Mouse (Mus musculus): ENCODE data around the gene 2610028H24Rik.

Gene 2610028H24Rik

DNA sequence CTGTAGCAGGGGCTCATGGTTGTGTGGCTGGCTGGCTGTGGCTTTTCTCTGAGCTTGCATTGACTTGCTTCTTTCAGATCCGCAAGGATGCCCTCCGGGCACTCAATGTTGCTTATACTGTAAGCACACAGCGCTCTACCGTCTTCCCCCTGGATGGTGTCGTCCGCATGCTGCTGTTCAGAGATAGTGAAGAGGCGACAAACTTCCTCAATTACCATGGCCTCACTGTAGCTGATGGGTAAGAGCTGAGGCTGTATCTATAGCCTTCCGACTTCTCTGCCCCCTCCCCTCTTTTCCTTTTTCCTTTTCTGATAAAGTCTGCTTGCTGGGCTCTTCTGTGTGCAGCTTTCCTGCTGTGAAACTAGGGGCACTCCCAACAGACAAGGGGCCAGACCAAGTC, 39.4 kb downstream of the 2610028H24Rik start:
- DNase-seq (ENCODE audit: extremely low read depth, low read depth, low spot score), result no peak

DNA sequence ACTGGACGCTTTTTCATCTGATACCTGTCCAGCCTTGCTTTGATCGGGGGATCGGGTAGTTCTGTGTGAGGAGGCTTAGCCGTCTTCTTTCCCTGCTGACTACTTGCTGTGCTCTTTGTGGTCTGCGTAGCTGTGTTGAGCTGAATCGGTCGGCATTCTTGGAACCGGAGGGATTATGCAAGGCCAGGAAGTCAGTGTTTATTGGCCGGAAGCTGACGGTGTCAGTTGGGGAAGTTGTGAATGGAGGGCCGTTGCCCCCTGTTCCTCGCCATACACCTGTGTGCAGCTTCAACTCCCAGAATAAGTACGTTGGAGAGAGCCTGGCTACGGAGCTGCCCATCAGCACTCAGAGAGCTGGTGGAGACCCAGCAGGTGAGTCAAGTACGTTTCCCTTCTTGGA, 40.3 kb downstream of the 2610028H24Rik start:
- no peak for DNase-seq (ENCODE audit: extremely low read depth, low read depth, low spot score)

DNA sequence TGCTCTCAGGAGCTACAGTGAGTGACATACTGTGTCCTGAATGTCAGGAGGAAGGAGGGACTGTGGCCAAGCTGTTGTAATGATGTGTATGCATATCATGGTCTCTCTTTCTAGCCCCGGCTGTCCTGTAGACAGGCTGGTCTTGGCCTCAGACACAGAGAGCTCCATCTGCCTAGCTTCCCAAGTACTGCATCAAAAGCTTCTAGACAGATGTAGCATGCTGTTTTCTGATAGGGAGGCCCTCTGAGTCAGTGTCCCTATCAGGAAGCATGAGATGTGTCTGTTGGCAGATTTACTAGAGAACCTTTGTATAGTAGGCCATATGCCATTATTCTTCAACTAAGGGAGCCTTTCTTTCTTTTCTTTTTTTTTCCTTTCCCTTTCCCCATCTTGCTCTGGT, 44.6 kb downstream of the 2610028H24Rik start:
- no peak for DNase-seq (ENCODE audit: extremely low read depth, low read depth, low spot score)

DNA sequence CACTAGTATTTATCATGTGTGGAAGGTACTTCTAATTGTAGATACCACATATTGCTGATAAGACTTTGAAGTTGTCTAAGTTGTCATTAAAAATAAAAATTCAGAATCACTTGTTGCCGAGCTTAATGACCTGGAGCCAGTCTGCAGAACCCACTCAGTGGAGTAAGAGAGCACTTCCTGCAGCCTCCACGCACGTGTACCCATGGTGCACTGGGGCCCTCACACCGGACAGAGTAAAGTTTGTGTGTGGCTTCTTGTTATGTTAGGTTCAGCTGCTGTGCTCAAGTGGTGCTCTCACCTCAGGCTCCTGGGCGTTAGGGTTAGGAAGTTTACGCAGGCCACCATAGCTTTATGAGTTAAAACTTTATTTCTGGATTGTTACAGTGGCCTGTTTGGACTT, 46.6 kb downstream of the 2610028H24Rik start:
- DNase-seq (ENCODE audit: extremely low read depth, low read depth, low spot score), result no peak

DNA sequence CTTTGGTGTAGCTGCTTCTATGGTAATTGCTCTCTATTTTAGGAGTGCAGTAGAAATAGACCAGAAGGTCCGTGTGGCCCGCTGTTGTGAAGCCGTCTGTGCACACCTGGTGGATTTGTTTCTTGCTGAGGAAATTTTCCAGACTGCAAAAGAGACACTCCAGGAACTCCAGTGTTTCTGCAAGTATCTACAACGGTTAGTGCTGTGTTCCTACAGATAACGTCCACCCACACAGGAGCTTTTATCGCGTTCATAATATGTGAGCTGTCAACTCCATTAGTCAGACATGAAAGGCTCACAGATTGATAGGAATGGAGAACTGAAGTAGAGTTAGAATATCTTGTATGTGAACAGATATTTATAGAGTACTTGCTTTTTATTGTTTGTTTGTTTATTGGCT, 47.5 kb downstream of the 2610028H24Rik start:
- no peak for DNase-seq (ENCODE audit: extremely low read depth, low read depth, low spot score)

DNA sequence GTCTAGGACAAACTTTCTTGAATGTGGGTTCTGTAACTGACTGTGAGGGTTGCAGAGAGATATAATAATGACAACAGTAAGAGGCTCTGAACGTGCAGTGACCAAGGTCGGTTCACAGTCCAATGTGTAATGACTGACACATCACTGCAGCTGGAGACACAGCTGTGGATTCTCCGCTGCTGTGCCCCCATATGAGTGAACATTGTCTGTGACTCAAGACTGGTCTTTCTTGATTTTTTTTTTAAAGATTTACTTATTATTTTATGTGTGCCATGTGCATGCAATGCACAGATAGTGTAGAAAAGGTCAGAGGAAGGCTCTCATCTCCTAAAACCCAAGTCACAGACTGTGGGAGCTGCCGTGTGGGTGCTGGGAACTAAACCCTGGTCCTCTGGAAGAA, 48.6 kb downstream of the 2610028H24Rik start:
- no peak for DNase-seq (ENCODE audit: extremely low read depth, low read depth, low spot score)

DNA sequence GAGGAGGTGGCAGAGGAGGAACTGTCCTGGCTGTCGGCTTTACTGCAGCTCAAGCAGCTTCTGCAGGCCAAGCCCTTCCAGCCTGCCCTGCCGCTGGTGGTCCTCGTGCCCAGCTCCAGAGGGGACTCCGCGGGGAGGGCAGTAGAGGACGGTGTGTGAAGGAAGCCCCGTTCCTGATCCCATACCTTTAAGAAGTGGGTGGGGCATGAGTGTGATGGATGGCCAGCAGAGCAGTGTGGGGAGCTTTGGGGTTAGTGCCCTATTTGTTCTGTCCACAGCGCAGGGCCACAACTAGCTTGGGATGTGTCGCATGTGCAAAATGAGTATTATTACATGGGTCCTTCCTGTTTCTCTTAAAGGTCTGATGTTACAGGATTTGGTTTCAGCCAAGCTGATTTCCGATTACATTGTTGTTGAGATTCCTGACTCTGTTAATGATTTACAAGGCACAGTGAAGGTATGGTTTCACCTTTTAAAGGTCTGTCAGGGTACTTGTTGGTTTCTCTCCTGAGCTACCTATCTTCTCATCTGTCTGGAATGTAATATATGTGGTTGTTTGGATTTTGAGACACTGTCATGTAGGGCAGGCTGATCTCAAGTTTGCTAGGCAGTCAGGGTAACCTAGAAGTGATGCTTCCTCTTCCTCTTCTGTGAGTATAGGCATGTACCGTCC, 55.5 kb downstream of the 2610028H24Rik start:
- DNase-seq (ENCODE audit: extremely low read depth, low read depth, low spot score), result no peak

DNA sequence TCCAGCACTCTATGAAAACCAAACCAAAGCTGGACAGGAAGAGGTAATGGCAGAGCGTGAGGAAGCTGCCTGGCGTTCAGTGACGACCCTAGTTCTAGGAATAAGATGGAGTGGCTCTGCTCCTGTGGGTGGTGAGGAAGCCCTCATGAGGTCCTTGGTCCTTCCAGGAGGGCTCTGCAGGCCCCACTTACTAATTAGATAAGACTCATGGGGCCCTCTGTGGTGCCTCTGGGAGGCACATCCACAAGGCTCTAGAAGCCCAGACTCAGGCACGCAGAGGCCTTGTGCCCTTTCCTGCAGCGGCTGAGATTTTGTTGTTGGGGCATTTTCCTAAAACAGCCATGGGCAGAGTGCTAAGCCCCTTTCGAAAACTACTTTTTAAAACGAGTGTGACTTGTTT, 57.0 kb downstream of the 2610028H24Rik start:
- no peak for DNase-seq (ENCODE audit: extremely low read depth, low read depth, low spot score)
